Mouse (Mus musculus): Measurements from ENCODE around the gene Ankle1. TPM values are rescaled to one million over a fixed set of nuclear protein-coding genes. Genes with fewer than 3 reads are reported as not detected.

Ankle1 gene
- total and polyA plus RNA-seq, 3 experiments: 0.31 TPM; not detected in 2

DNA sequence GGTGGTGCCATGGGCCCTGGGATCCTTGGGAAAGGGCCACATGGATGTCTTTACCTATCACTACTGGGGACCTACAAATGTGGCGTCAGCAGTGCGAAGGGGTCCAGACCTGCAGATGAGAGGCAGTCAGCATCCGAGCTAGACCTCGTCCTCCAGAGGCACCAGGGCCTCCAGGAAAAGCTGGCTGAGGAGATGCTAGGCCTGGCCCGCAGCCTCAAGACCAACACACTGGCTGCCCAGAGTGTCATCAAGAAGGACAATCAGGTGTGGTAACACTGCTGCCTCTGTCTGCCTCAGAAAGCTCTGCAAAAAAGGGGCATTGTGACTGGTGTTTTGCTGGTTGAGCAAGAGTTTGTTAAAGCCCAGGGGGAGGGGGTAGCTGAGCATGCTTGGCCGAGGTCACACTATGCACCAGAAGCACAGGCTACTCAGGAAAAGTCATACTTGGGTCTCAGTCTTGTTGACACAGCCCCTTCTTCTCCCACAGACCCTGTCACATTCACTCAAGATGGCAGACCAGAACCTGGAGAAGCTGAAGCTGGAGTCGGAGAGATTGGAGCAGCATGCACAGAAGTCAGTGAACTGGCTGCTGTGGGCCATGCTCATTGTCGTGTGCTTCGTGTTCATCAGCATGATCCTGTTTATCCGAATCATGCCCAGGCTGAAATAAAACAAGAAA, 36.6 kb upstream of the Ankle1 start:
- Histone ChIP-seq H3K27me3 (ENCODE audit: control insufficient read depth, insufficient read depth, low read length) (no peaks in the 10 kb centered on the region), H3K27ac (no peak overlapping the region; the same call in 1 of the 2 replicates), H3K36me3 (ENCODE audit: control insufficient read depth, insufficient read depth, low read length) (no peaks in the 10 kb centered on the region), H3K9ac (ENCODE audit: low read depth, low read length) (no peak overlapping the region), H3K79me2 (replicated peaks; ENCODE audit: control insufficient read depth, insufficient read depth, low read length) (no peaks in the 10 kb centered on the region), H3K4me3 (no peak overlapping the region), H3K4me1 (ENCODE audit: control insufficient read depth, insufficient read depth, low read length) (peaks cover 5% of the 10 kb centered on the region)
- WGBS: 91% methylated on average over 10 of the region's 10 CpGs
- TF ChIP-seq EP300 (IDR thresholded peaks at IDR 0.05; ENCODE audit: insufficient read depth, low read depth, low read length): no peak
- no peak for TF ChIP-seq POLR2A (IDR thresholded peaks at IDR 0.05; ENCODE audit: insufficient read depth, low read depth, low read length)
- no peak for TF ChIP-seq CTCF (IDR thresholded peaks at IDR 0.05)
- intact Hi-C loops (cut with DNase I): no loop called here
- DNase-seq: no peak

- Histone ChIP-seq H3K27ac (peak overlapping the region; percentile 99), H3K79me2 (replicated peaks; ENCODE audit: control insufficient read depth, insufficient read depth, low read length) (no peaks in the 10 kb centered on the region), H3K4me1 (ENCODE audit: control insufficient read depth, insufficient read depth, low read length) (peaks cover 7% of the 10 kb centered on the region), H3K9ac (ENCODE audit: low read depth, low read length) (0 out of 2 replicates have a peak overlapping the region, but pooled peaks have one; percentile 10), H3K4me3 (peak overlapping the region; percentile 82), H3K36me3 (ENCODE audit: control insufficient read depth, insufficient read depth, low read length) (no peaks in the 10 kb centered on the region), H3K27me3 (ENCODE audit: control insufficient read depth, insufficient read depth, low read length) (no peaks in the 10 kb centered on the region)
- intact Hi-C loops (cut with DNase I): loop anchor here (1.0 kb wide), 1 partner anchor 36 kb away; the partner anchor contains the start of gene Ankle1
- DNase-seq: no peak
- WGBS: 17% methylated on average over 5 of the region's 5 CpGs
- no peak for TF ChIP-seq CTCF (IDR thresholded peaks at IDR 0.05)
- TF ChIP-seq EP300 (IDR thresholded peaks at IDR 0.05; ENCODE audit: insufficient read depth, low read depth, low read length): no peak
- no peak for TF ChIP-seq POLR2A (IDR thresholded peaks at IDR 0.05; ENCODE audit: insufficient read depth, low read depth, low read length)
Measured at GRCm38 (mm10) chr8:71370711-71371235, 35.0 kb upstream of the Ankle1 start.

DNA sequence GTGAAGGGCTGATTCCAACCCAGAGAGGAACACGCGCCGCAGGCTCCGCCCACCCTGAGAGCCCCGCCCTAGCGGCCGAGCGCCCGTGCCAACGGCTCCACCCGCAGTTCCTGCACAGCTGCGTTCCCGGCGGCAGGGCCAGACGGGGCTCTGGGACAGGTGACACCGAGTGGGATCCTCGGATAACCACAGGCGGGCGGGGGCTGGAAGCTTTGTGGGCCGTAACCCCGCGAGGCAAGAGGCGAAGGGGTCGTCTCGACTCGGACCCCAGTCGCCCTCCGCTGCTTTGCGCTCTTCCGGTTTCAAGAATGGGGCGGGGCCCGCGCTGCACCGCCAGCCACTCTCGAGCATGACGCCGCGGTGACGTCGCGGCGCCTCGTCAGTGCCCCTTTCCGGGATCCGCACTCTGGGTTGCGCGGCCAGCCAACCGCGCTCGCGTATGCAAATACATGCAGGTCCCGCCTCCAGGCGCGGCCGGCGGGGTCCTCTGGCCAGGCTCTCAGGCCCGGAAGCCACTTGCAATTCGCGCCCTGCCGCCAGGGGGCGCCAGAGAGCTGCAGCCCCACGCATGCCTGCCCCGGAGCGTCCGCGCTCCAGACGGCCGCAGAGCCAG, 34.5 kb upstream of the Ankle1 start, which contains the start of gene Ocel1:
TSS of gene Ocel1 (plus strand) at position 63 of the 613 bp plus-strand sequence.
- TF ChIP-seq CTCF (IDR thresholded peaks at IDR 0.05): peak; percentile 95
- peak; percentile 90 for TF ChIP-seq POLR2A (IDR thresholded peaks at IDR 0.05; ENCODE audit: insufficient read depth, low read depth, low read length)
- TF ChIP-seq EP300 (IDR thresholded peaks at IDR 0.05; ENCODE audit: insufficient read depth, low read depth, low read length): 0 out of 2 replicates have a peak, but pooled peaks have one; percentile 48
- peak within 1 kb of the TSS; percentile 99 for H3K27ac ChIP-seq
- peak within 1 kb of the TSS; percentile 94 for H3K9ac ChIP-seq (ENCODE audit: low read depth, low read length)
- peaks cover 7% of the 10 kb centered on the region for H3K4me1 ChIP-seq (ENCODE audit: control insufficient read depth, insufficient read depth, low read length)
- no peaks in the 10 kb centered on the region for H3K79me2 ChIP-seq (replicated peaks; ENCODE audit: control insufficient read depth, insufficient read depth, low read length)
- no peaks in the 10 kb centered on the region for H3K36me3 ChIP-seq (ENCODE audit: control insufficient read depth, insufficient read depth, low read length)
- intact Hi-C loops (cut with DNase I): loop anchor here (1.0 kb wide), 1 partner anchor 35 kb away; the partner anchor contains the start of gene Ankle1
- WGBS: 1% methylated on average over 68 of the region's 68 CpGs
- peak within 1 kb of the TSS; percentile 82 for H3K4me3 ChIP-seq
- no peaks in the 10 kb centered on the region for H3K27me3 ChIP-seq (ENCODE audit: control insufficient read depth, insufficient read depth, low read length)
- peak; percentile 98 to 99 for DNase-seq

DNA sequence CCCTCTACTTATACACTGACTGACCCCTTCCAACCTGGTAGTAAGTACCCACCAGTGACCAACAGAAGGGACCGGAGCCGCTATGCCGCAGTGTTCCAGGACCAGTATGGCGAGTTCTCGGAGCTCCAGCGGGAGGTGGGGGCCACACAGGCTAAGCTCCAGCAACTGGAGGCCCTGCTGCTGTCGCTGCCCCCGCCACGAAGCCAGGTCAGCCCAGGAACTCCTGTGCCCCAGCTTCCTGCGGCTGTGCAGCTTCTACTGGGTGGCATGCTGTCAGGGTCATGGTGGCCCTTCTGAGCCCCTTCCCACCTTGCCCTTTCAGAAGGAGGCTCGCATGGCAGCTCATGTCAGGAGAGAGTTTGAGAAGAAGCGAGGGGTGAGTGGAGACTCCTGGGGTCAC, 33.4 kb upstream of the Ankle1 start:
- intact Hi-C loops (cut with DNase I): no loop called here
- peaks cover 7% of the 10 kb centered on the region for H3K4me1 ChIP-seq (ENCODE audit: control insufficient read depth, insufficient read depth, low read length)
- TF ChIP-seq POLR2A (IDR thresholded peaks at IDR 0.05; ENCODE audit: insufficient read depth, low read depth, low read length): no peak
- no peak for TF ChIP-seq CTCF (IDR thresholded peaks at IDR 0.05)
- no peak for TF ChIP-seq EP300 (IDR thresholded peaks at IDR 0.05; ENCODE audit: insufficient read depth, low read depth, low read length)

GRCm38 (mm10) chr8:71373000-71373399, 32.8 kb upstream of the Ankle1 start:
- DNase-seq: no peak
- Histone ChIP-seq H3K27ac (no peak overlapping the region), H3K79me2 (replicated peaks; ENCODE audit: control insufficient read depth, insufficient read depth, low read length) (no peaks in the 10 kb centered on the region), H3K27me3 (ENCODE audit: control insufficient read depth, insufficient read depth, low read length) (no peaks in the 10 kb centered on the region), H3K9ac (ENCODE audit: low read depth, low read length) (no peak overlapping the region), H3K4me3 (no peak overlapping the region), H3K36me3 (ENCODE audit: control insufficient read depth, insufficient read depth, low read length) (no peaks in the 10 kb centered on the region), H3K4me1 (ENCODE audit: control insufficient read depth, insufficient read depth, low read length) (peaks cover 5% of the 10 kb centered on the region)
- no peak for TF ChIP-seq CTCF (IDR thresholded peaks at IDR 0.05)
- TF ChIP-seq POLR2A (IDR thresholded peaks at IDR 0.05; ENCODE audit: insufficient read depth, low read depth, low read length): no peak
- TF ChIP-seq EP300 (IDR thresholded peaks at IDR 0.05; ENCODE audit: insufficient read depth, low read depth, low read length): no peak
- 94% methylated on average over 3 of the region's 3 CpGs for WGBS
- intact Hi-C loops (cut with DNase I): no loop called here

More for the DNA sequence above, 33.4 kb upstream of the Ankle1 start:
- no peaks in the 10 kb centered on the region for H3K27me3 ChIP-seq (ENCODE audit: control insufficient read depth, insufficient read depth, low read length)
- H3K27ac ChIP-seq: no peak overlapping the region
- H3K36me3 ChIP-seq (ENCODE audit: control insufficient read depth, insufficient read depth, low read length): no peaks in the 10 kb centered on the region
- H3K4me3 ChIP-seq: no peak overlapping the region
- no peak overlapping the region for H3K9ac ChIP-seq (ENCODE audit: low read depth, low read length)
- DNase-seq: no peak
- no peaks in the 10 kb centered on the region for H3K79me2 ChIP-seq (replicated peaks; ENCODE audit: control insufficient read depth, insufficient read depth, low read length)
- WGBS: 87% methylated on average over 12 of the region's 12 CpGs
